Mouse (Mus musculus): Measurements from ENCODE around the gene Fam71a. TPM values are rescaled to one million over a fixed set of nuclear protein-coding genes. Genes with fewer than 3 reads are reported as not detected.

Fam71a gene
- polyA plus RNA-seq, 1 experiment from 2014 or later = not detected

Other genes starting within 250 kb of the Fam71a start
- gene Angel2, start 239.7 kb downstream of the Fam71a start, polyA plus RNA-seq (2015; fragmentation: Nextera tagmentation; extraction: Ambion mirVana) = 57.7 and 64.0 TPM in 2 replicates
- 77.2 and 77.5 TPM in 2 replicates for gene Vash2, start 185.5 kb downstream of the Fam71a start, polyA plus RNA-seq (2015; fragmentation: Nextera tagmentation; extraction: Ambion mirVana)
- gene Flvcr1, start 138.7 kb downstream of the Fam71a start, polyA plus RNA-seq (2015; fragmentation: Nextera tagmentation; extraction: Ambion mirVana) = 7.2 and 7.9 TPM in 2 replicates
- gene Spata45, start 128.2 kb downstream of the Fam71a start, polyA plus RNA-seq (2015; fragmentation: Nextera tagmentation; extraction: Ambion mirVana) = not detected in 2 replicates
- 14.8 and 15.5 TPM in 2 replicates for gene Tatdn3, start 101.9 kb downstream of the Fam71a start, polyA plus RNA-seq (2015; fragmentation: Nextera tagmentation; extraction: Ambion mirVana)
- gene Nsl1, start 101.8 kb downstream of the Fam71a start, polyA plus RNA-seq (2015; fragmentation: Nextera tagmentation; extraction: Ambion mirVana) = 10.2 and 10.8 TPM in 2 replicates
- 1.3 and 1.5 TPM in 2 replicates for gene Batf3, start 67.0 kb downstream of the Fam71a start, polyA plus RNA-seq (2015; fragmentation: Nextera tagmentation; extraction: Ambion mirVana)
- 0.83 and 1.2 TPM in 2 replicates for gene Atf3, start 53.2 kb upstream of the Fam71a start, polyA plus RNA-seq (2015; fragmentation: Nextera tagmentation; extraction: Ambion mirVana)
- gene Nenf, start 153.4 kb upstream of the Fam71a start, polyA plus RNA-seq (2015; fragmentation: Nextera tagmentation; extraction: Ambion mirVana) = 81.7 and 87.5 TPM in 2 replicates
- 46.9 and 48.7 TPM in 2 replicates for gene Tmem206, start 161.1 kb upstream of the Fam71a start, polyA plus RNA-seq (2015; fragmentation: Nextera tagmentation; extraction: Ambion mirVana)
- 6.3 and 7.3 TPM in 2 replicates for gene Ppp2r5a, start 238.5 kb upstream of the Fam71a start, polyA plus RNA-seq (2015; fragmentation: Nextera tagmentation; extraction: Ambion mirVana)

Measured in midbrain, embryonic 13.5 days (tissue).